Mouse (Mus musculus) MEL (cell line): ENCODE results near the gene Gclm. TPM values are rescaled to one million over a fixed set of nuclear protein-coding genes. Genes with fewer than 3 reads are reported as not detected.
A peak's percentile ranks its signal among the peaks of the same experiment; 100 is the strongest.

Experiments
- DNase-seq: peaks from one replicate; pipeline ENCODE4 v3.0.0; 2011; ENCODE audit warnings: low read depth, low spot score
- H3K27ac ChIP-seq: 2 replicates; pipeline ENCODE4 v1.5.1; 2012; ENCODE audit warnings: low read depth, mild to moderate bottlenecking, control low read depth, low read length, moderate library complexity; ENCODE audit not compliant: control insufficient read depth
- H3K27me3 ChIP-seq, 2 experiments: fragments of 150-350 bp in 1 of 2; sonication (generic) in 1 of 2; 2 replicates each; pipeline ENCODE4 v1.6.1; 2012; ENCODE audit warnings: low read length in 2 of 2, mild to moderate bottlenecking in 2 of 2, improper control_type of control experiment in 1 of 2, moderate library complexity in 1 of 2; ENCODE audit not compliant: insufficient read depth in 2 of 2, control insufficient read depth in 1 of 2
- H3K36me3 ChIP-seq, 2 experiments: 2 replicates each; pipeline ENCODE4 v1.6.1; 2012 to 2014; ENCODE audit warnings: low read length in 2 of 2, improper control_type of control experiment in 1 of 2, inconsistent platforms in 1 of 2, mild to moderate bottlenecking in 1 of 2; ENCODE audit not compliant: insufficient read depth in 2 of 2, control insufficient read depth in 1 of 2
- H3K4me1 ChIP-seq, 2 experiments: fragments of 150-350 bp in 1 of 2; sonication (generic) in 1 of 2; 2 replicates each; pipeline ENCODE4 v1.6.1; 2012; ENCODE audit warnings: low read length in 2 of 2, improper control_type of control experiment in 1 of 2, mild to moderate bottlenecking in 1 of 2; ENCODE audit not compliant: insufficient read depth in 2 of 2, control insufficient read depth in 1 of 2
- H3K4me3 ChIP-seq, 2 experiments: fragments of 150-350 bp in 1 of 2; sonication (generic) in 1 of 2; 2 replicates each; pipeline ENCODE4 v1.5.1; 2012; ENCODE audit warnings: low read depth in 2 of 2, low read length in 2 of 2, mild to moderate bottlenecking in 2 of 2, moderate library complexity in 2 of 2, control low read depth in 1 of 2, improper control_type of control experiment in 1 of 2; ENCODE audit not compliant: control insufficient read depth in 1 of 2, insufficient read depth in 1 of 2
- H3K79me2 ChIP-seq: 2 replicates; pipeline ENCODE4 v1.6.1; 2012; ENCODE audit warnings: mild to moderate bottlenecking, low read length, moderate library complexity; ENCODE audit not compliant: control insufficient read depth, poor library complexity, insufficient read depth
- H3K9ac ChIP-seq: 2 replicates; pipeline ENCODE4 v1.6.1; 2012; ENCODE audit warnings: low read depth, mild to moderate bottlenecking, control low read depth, low read length, moderate library complexity; ENCODE audit not compliant: control insufficient read depth, poor library complexity, severe bottlenecking
- H3K9me3 ChIP-seq: fragments of 150-350 bp; sonication (generic); replicated peaks from 2 replicates; pipeline ENCODE4 v1.6.1; 2012; ENCODE audit warnings: mild to moderate bottlenecking, low read length, improper control_type of control experiment, moderate library complexity; ENCODE audit not compliant: insufficient read depth
- CHD1 ChIP-seq: IDR thresholded peaks from 2 replicates; pipeline ENCODE4 v1.6.1; 2012; ENCODE audit warnings: low read depth, mild to moderate bottlenecking, inconsistent platforms, low read length, improper control_type of control experiment
- ELF1 ChIP-seq: IDR thresholded peaks from 2 replicates; pipeline ENCODE4 v1.6.1; 2014; ENCODE audit warnings: low read depth, mild to moderate bottlenecking, inconsistent platforms, low read length, improper control_type of control experiment, moderate library complexity
- HCFC1 ChIP-seq: IDR thresholded peaks from 2 replicates; pipeline ENCODE4 v1.6.1; 2012; ENCODE audit warnings: low read depth, mild to moderate bottlenecking, inconsistent platforms, low read length, improper control_type of control experiment, moderate library complexity
- JUND ChIP-seq: IDR thresholded peaks from 2 replicates; pipeline ENCODE4 v1.6.1; 2011; ENCODE audit warnings: low read depth, mild to moderate bottlenecking, improper control_type of control experiment, low read length
- KAT2A ChIP-seq: conservative IDR thresholded peaks from 2 replicates; pipeline ENCODE4 v1.6.1; 2012; ENCODE audit warnings: low read depth, low read length, improper control_type of control experiment, inconsistent platforms
- MAX ChIP-seq: IDR thresholded peaks from 2 replicates; pipeline ENCODE4 v1.6.1; 2011; ENCODE audit warnings: low read length, improper control_type of control experiment
- NRF1 ChIP-seq: IDR thresholded peaks from 2 replicates; pipeline ENCODE4 v1.6.1; 2014; ENCODE audit warnings: low read depth, mild to moderate bottlenecking, inconsistent platforms, low read length, improper control_type of control experiment, moderate library complexity; ENCODE audit not compliant: poor library complexity, insufficient read depth, severe bottlenecking
- POLR2AphosphoS5 ChIP-seq: IDR thresholded peaks from 2 replicates; pipeline ENCODE4 v1.6.1; 2012; ENCODE audit warnings: low read depth, borderline replicate concordance, mild to moderate bottlenecking, inconsistent platforms, low read length, moderate library complexity, mixed read lengths
- USF2 ChIP-seq, 2 experiments: IDR thresholded peaks; 2 replicates each; pipeline ENCODE4 v1.6.1; 2011 to 2012; ENCODE audit warnings: improper control_type of control experiment in 2 of 2, low read length in 2 of 2, borderline replicate concordance in 1 of 2, inconsistent platforms in 1 of 2, low read depth in 1 of 2, mild to moderate bottlenecking in 1 of 2; ENCODE audit not compliant: insufficient read depth in 1 of 2
- ZC3H11A ChIP-seq: IDR thresholded peaks from 2 replicates; pipeline ENCODE4 v1.6.1; 2012; ENCODE audit warnings: low read depth, mild to moderate bottlenecking, inconsistent platforms, low read length, improper control_type of control experiment
- ZNF384 ChIP-seq: IDR thresholded peaks from 2 replicates; pipeline ENCODE4 v1.6.1; 2012; ENCODE audit warnings: low read depth, mild to moderate bottlenecking, inconsistent platforms, low read length, improper control_type of control experiment
- polyA plus RNA-seq, 2 experiments: library from polyadenylated mRNA; stranded (reverse) in 1 of 2; unstranded in 1 of 2; fragments of >175 nt in 1 of 2; fragments of >200 nt in 1 of 2; gene quantifications; 2 replicates each; pipeline versions ENCODE4 v1.2.1 to v1.2.4; 2012; ENCODE audit warnings: low replicate concordance in 2 of 2, low read depth in 1 of 2; ENCODE audit not compliant: insufficient read length in 2 of 2, insufficient read depth in 1 of 2, missing spikeins in 1 of 2
- total RNA-seq: library from RNA; depleted of rRNA; stranded (reverse); fragments of 300-350 nt; gene quantifications from 2 replicates; pipeline ENCODE4 v1.2.3, GENCODE M21; 2012

Gene Gclm
- total and polyA plus RNA-seq, 3 experiments, result 123 to 334 (median 174) TPM

GRCm38 (mm10) chr3:122274241-122275024, 29.1 kb downstream of the Gclm start, which contains the start of gene Dnttip2 (continued):
- TF ChIP-seq ELF1 (peak; percentile 87), NRF1 (peak; percentile 38; the same call in 1 of the 2 replicates), POLR2AphosphoS5 (no peak), ZC3H11A (no peak), MAX (peak; percentile 78; the same call in 1 of the 2 replicates), HCFC1 (peak; percentile 95), JUND (0 out of 2 replicates have a peak, but pooled peaks have one; percentile 43), USF2 (IDR thresholded peaks at IDR 0.05; ENCODE audit: borderline replicate concordance in 1 of 2, insufficient read depth in 1 of 2, low read depth in 1 of 2, low read length in 2 of 2) (no peak)

- Histone ChIP-seq H3K27ac (no peak overlapping the region; the same call in 1 of the 2 replicates), H3K9ac (peak overlapping the region; percentile 96), H3K4me3 (peak overlapping the region; percentile 81 to 90), H3K79me2 (peaks cover 42% of the 10 kb centered on the region), H3K36me3 (peaks cover 9 to 38% of the 10 kb centered on the region in 2 experiments), H3K4me1 (peaks cover 8 to 30% of the 10 kb centered on the region in 2 experiments; a peak in 3 of 4 replicates), H3K27me3 (no peaks in the 10 kb centered on the region), H3K9me3 (no peaks in the 10 kb centered on the region)
- DNase-seq, result no peak
- TF ChIP-seq JUND (no peak), POLR2AphosphoS5 (no peak), ZNF384 (no peak), USF2 (IDR thresholded peaks at IDR 0.05; ENCODE audit: borderline replicate concordance in 1 of 2, insufficient read depth in 1 of 2, low read depth in 1 of 2, low read length in 2 of 2) (no peak), KAT2A (no peak)
These were observed 29.8 kb downstream of the Gclm start for GRCm38 (mm10) chr3:122275111-122275510.

- DNase-seq, result no peak
- no peak overlapping the region for H3K4me3 ChIP-seq
- TF ChIP-seq CHD1 (no peak), USF2 (IDR thresholded peaks at IDR 0.05; ENCODE audit: borderline replicate concordance in 1 of 2, insufficient read depth in 1 of 2, low read depth in 1 of 2, low read length in 2 of 2) (no peak)
- TF ChIP-seq, all 39 proteins: peak for 0
- Histone ChIP-seq H3K4me1 (peaks cover 2 to 6% of the 10 kb centered on the region in 2 experiments; a peak in 3 of 4 replicates), H3K79me2 (no peaks in the 10 kb centered on the region), H3K9ac (no peak overlapping the region), H3K36me3 (peaks cover 9 to 10% of the 10 kb centered on the region in 2 experiments), H3K9me3 (no peaks in the 10 kb centered on the region), H3K27me3 (no peaks in the 10 kb centered on the region), H3K27ac (no peak overlapping the region)
These were observed 41.8 kb downstream of the Gclm start for GRCm38 (mm10) chr3:122287195-122287594.
